Mouse (Mus musculus) retina, embryonic 14.5 days (tissue): Measurements from ENCODE around the gene Pet117.

ENCODE experiments used
- DNase-seq: peaks from one replicate; pipeline ENCODE4 v3.0.0-alpha.2; 2015; ENCODE audit warnings: low spot score

The Pet117 gene

GRCm38 (mm10) chr2:144382624-144383138 lies 13.9 kb downstream of the Pet117 start:
- no peak for DNase-seq

GRCm38 (mm10) chr2:144386296-144386695 lies 17.5 kb downstream of the Pet117 start:
- no peak for DNase-seq

- no peak for DNase-seq
These were observed 19.6 kb downstream of the Pet117 start for GRCm38 (mm10) chr2:144388416-144388815.

GRCm38 (mm10) chr2:144399531-144399930 lies 30.7 kb downstream of the Pet117 start:
- no peak for DNase-seq

GRCm38 (mm10) chr2:144400659-144401058 lies 31.9 kb downstream of the Pet117 start:
- DNase-seq, result no peak

- no peak for DNase-seq
These were observed 40.2 kb downstream of the Pet117 start for GRCm38 (mm10) chr2:144409037-144409436.

GRCm38 (mm10) chr2:144410603-144411002 lies 41.8 kb downstream of the Pet117 start:
- DNase-seq, result no peak

- no peak for DNase-seq
These were observed 45.9 kb downstream of the Pet117 start for GRCm38 (mm10) chr2:144414646-144415045.

GRCm38 (mm10) chr2:144416859-144417258 lies 48.1 kb downstream of the Pet117 start:
- DNase-seq, result no peak

GRCm38 (mm10) chr2:144418062-144418461 lies 49.3 kb downstream of the Pet117 start:
- DNase-seq, result no peak

GRCm38 (mm10) chr2:144422094-144422675 lies 53.4 kb downstream of the Pet117 start:
- DNase-seq, result no peak
